Mouse (Mus musculus) urinary bladder, postnatal 10 days (tissue): Measurements from ENCODE around the gene Setd7.

Experiments used
- DNase-seq: peaks from one replicate; pipeline ENCODE4 v3.0.0; 2022; ENCODE audit warnings: low spot score

Setd7 gene

DNA sequence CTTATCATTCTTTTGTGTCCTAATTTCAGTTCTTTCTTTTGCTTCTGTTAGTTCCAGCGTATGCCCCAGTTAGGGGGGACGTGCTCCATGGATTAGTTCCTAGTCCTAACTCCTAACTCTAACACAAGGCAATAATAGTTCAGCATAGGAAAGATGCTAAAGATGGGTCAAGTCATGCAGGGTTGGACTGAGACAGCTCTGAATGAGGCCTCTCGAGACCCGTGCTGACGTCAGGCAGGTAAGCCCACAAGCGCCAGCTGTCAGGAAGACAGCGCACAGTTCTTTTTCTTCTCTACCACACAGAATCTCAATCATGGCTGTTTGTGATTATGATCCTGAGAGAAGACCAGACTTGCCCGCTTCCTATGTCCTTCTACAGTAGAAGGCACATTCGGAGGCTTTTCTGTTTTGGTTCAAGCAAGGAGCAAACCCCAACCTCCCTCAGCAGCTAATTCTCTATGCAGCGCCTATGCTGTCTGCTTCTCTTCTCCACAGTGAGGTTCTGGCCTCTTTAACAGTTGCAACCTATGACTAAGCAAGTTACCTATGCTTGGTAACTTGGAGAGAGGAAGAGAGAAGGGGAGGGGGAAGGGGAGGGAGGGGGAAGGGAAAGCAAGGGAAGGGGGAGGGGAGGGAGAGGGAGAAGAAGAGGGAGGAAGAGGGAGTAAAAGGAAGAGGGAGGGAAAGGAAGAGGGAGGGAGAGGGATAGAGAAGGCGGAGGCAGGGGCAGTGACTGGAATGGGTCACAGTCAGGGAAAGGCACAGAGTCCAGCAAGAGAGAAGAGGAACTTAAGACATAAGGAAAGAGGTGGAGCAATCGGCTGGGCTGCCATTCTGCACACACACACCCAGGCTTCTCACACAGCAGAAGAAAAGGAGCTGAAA lies 42.6 kb downstream of the Setd7 start:
- no peak for DNase-seq

DNA sequence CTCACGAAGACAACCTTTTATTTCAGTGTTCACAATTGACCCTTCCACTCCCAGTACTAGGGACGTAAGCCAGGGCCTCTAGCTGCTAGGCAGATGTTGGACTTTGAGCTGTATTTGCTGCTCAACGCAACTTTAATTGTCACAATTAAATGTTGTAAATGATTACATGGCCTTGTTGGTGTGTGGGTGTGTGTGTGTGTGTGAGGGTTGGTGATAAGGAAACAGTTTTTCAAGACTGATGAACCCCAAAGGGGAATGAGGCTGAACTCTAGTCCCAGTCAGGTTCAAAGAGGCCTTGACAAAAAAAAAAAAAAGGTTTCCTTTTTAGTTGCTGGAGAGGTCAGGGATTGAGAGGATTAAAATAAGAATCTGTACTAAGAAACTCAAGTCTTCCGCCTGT lies 43.2 kb downstream of the Setd7 start:
- no peak for DNase-seq

DNA sequence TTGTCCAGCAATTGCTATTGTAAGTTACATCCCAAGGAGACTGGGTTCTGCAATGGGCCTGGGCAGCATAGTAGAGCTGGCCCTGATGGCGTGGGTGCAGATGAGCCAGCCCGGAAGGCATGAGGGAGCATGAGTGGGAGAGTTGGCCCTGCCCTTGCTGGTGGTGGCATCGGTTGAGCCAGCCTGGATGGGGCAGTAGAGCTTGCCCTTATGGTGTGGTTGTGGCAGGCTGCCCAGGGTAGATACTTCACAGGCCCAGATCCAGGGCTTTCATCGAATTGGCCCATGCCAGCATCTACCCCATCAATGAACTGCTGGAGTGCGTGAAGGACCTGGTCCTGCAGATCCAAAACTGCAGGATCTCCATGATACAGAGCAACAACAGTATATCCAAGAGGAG lies 48.7 kb downstream of the Setd7 start:
- DNase-seq = no peak

DNA sequence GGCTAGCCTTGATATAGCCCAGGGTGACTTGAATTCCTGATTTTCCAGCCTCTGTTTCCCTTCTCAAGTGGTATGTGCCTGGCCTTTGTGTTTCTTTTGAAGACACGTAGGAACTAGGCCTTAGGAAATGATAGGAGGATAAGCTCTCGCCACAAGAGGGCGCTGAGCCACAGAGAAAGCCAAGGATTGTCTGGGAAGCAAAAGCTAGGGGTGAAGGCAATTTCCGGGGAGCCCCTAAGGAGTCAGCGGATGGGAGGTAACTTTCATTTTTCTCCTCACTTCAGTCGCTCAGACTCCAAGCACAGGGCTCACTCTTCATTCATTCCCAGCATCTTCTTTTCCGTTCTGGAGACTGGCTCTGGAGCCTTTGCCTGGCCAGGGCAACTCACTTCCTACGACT lies 49.8 kb downstream of the Setd7 start:
- DNase-seq = no peak

GRCm38 (mm10) chr3:51505465-51505864 lies 55.2 kb downstream of the Setd7 start:
- DNase-seq = no peak

DNA sequence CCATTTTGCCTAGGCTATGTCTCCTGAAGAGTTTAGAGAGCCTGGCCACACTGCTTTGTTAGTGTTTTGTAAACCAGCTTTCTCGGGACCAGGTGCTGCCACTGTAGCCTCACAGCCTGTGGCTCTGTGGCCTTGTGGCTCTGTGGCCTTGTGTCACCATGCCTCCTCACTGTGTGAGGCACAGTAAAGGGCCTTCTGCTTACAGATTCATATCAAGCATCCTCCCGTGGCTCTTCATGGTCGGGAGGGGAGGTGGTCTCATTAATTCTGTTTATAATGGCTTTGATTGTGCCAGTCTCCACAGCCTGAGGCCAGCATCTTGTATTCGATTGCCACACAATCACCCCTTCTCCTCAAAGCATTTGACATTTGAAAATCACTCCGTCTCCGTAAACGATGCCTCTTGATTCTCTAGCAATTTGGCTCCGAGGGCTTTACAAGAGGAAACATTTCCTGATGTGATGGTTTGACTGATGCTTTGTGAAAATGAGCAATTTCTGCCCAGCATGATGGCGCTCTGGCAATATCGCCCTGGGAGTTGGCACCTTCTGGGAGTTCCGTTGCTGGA lies 56.2 kb downstream of the Setd7 start:
- DNase-seq = no peak

GRCm38 (mm10) chr3:51499876-51500275 lies 60.8 kb downstream of the Setd7 start:
- no peak for DNase-seq

DNA sequence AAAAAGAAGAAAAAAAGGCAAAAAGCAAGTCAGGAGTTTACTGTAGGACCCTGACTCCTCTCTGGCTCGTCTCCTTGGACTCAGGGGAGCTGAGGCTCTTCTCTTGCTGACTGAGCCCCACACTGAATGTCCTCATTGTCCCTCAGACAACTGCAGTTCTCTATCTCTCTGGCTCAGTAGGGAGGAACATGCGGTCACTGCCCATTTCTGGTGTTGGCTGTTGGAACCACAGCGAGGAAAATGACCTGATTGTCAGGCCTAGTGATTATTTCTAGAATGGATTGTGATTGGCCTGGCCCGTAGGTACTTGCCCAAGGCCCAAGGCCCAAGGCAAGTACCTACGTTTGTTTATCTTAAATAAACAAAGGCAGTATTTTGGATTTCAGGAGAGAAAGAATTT lies 62.0 kb downstream of the Setd7 start:
- no peak for DNase-seq

DNA sequence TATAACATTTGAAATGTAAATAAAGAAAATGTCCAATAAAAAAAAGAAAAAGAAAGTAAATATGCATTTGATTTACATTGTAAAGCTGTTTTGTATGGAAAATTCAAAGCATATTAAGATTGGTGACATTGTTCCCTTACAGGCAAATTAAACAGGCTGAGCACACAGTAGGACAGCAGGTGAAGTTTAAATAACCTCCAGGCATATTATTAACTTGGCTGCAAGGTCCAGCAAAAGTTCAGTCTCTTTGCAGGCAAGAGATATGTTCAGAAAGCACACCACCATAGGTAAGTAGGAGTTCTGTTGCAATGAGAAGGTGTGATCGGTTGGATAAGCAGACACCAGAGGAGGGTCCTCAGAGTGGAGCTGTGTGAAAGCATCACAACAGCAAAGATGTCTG lies 62.7 kb downstream of the Setd7 start:
- no peak for DNase-seq

GRCm38 (mm10) chr3:51495646-51496045 lies 65.0 kb downstream of the Setd7 start:
- no peak for DNase-seq

GRCm38 (mm10) chr3:51494466-51494865 lies 66.2 kb downstream of the Setd7 start:
- DNase-seq = no peak

GRCm38 (mm10) chr3:51493272-51493838 lies 67.3 kb downstream of the Setd7 start:
- DNase-seq = no peak

DNA sequence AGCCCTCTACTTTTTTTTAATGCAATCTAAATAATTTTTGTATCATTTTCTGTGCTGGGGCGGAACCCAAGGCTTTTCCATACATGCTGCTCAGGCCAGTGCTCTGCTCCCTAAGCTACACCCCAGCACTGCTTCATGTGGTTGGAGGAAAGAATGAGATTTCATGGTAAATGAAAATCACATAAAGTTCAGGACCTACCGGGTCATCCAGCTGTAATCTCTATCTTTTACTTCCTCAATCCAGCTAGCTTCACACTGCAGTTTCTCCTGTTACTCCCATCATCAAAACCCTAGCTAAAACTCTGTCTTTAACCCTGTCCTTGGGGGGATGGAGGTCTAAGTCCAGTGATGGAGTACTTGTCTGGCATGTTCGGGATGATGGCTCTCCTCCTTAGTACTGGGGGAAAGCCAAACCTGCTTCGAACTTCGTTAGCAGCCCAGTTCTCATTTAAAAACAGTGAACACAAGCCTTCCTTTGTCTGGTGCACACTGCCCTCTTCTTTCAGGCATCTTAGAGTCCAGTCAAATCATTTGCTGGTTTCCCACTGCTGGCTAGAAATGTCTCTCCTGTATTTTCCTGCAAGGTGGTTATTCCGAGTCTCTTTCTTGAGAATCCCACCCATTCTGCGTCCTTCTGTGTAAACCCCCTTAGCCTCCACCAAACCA lies 70.5 kb downstream of the Setd7 start:
- no peak for DNase-seq

GRCm38 (mm10) chr3:51486491-51487195 lies 74.0 kb downstream of the Setd7 start:
- DNase-seq = no peak

DNA sequence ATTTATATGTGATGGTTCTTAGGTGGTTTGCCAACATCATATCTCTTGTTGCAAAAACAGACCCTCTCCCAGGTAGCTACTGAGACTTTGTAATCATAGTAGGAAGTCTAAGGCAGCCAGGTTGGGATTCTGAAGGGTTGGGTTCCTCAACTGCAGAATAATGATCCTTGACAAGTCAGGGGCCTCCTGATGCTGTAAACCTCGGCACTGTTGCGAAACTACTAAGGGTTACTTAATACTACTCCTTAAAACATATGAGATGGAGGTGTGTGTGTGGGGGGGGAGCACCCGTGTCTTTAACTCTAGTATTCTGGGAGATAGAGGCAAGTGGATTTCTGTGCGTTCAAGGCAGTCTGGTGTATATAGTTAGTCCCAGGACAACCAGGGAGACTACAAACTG lies 75.3 kb downstream of the Setd7 start:
- DNase-seq = no peak

- no peak for DNase-seq
Measured at GRCm38 (mm10) chr3:51484370-51484769, 76.3 kb downstream of the Setd7 start.

DNA sequence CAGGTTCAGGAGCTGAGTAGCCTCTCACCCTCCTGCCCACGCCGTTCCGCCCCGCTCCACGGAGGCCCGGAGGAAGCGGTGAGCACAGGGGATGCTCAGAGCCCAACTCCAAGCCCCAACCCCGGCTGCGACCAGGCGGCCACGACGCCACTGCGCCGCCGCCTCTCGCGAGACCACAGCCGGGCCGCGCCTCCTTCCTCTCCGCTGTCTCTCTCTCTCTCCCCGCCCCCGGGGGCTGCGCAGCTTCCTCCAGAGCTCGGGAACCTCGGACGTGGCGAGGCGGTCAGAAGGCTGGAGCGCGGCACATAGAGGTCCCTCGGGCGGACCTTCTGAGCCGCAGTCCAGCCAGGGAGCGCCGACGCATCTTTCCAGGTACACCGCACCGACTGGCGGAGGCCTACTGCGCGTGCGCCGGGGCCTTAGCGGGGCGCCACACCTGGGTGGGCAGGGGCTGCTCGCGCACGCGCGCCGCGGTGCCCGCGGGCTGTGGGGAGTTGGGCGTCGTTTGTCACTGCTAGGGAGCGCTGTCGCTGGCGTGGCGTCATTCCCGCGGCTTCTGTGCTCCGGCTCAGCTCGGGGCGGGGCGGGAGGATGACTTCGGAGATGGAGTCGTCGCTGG lies 76.8 kb downstream of the Setd7 start, which contains the start of gene Rab33b:
Gene Rab33b (plus strand): TSS at position 180 of the 619 bp plus-strand sequence.
- peak; percentile 90 for DNase-seq

DNA sequence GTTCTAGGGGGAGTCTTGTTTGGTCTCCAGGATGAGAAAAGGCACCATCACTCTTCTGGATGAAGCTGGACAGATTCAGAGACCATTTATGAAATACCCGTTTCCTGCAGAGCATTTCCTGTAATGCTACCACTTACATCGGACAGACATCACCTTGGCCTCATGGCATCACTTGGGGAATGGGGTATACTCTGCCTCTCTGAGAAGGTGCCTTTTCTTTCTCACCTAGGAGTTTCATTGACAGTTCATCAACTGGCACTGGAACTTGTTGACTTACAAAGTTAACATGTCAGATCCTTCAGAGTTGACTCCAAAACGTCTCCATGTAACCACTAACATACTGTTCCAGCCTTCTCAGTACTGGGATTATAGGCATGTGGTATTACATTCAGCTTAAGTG lies 77.9 kb downstream of the Setd7 start:
- no peak for DNase-seq

DNA sequence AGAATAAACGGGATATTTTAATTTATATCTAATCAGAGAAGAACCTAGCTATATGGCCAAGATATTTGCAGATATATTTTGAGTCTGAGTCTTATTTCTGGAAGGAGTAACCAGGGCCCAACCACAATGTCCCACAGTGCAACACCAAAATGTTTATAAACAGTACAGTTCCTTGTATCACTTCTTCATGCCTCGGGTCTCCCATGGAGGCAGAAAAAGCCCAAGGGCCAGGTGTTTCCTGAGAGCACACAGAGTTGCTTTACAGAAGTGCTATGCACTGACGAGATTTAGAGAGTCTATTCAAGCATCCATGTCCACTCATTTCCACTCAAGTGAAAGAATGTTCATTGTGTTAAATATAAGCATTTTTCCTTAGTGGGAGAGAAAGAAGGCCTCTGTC lies 78.8 kb downstream of the Setd7 start:
- DNase-seq = no peak

DNA sequence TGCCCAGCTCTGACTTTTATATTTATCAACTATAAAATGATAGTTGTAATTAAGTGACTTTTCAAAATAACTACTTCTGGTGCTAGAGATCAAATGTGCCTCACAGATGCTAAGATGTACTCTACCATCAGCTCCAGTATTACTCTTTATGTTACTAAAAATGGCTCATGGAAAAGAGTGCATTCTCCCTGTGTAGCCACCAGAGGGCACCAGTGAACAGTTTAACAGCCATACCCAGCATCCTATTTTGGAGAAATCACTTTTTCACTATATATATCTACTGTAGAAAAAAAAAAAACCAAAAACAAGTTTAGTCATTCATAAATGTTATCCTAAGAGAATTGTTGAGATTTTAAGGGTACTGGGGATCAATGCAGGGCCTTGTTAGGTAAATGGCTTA lies 79.6 kb downstream of the Setd7 start:
- DNase-seq = no peak

- DNase-seq = no peak
Measured at GRCm38 (mm10) chr3:51479893-51480292, 80.8 kb downstream of the Setd7 start.

DNA sequence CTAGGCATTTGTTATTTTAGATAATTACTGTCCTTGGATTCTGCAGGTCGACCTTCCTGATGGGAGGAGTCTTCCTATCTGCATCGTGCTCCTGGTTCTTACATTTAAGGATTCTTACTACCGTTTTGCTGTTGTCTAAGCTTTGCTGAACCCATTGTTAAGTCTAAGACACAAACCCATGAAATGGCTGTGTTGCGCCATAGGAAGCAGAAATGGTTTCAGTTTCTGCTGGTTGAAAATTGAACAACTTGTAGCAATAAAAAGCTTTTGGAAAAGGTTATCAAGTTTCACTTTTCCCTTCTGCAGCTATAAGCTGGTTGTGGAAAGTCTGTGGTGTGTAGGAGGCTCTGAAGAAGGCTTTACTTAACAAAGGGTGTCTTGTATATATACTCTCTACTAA lies 85.0 kb downstream of the Setd7 start:
- DNase-seq = no peak
